Mouse (Mus musculus) small intestine, adult 2 months (tissue): Measurements from ENCODE around the gene C87436.

Experiments used
- CTCF ChIP-seq: fragments of 200-500 bp; IDR thresholded peaks from 2 replicates; pipeline ENCODE4 v1.5.1; 2012; ENCODE audit warnings: low read depth, mild to moderate bottlenecking, control low read depth, inconsistent platforms, low read length, moderate library complexity, mixed read lengths; ENCODE audit not compliant: insufficient replicate concordance, insufficient read length; ENCODE audit errors: extremely low read depth
- POLR2A ChIP-seq: fragments of 200-500 bp; IDR thresholded peaks from 2 replicates; pipeline ENCODE4 v1.6.1; 2012; ENCODE audit warnings: low read depth, mild to moderate bottlenecking, control low read depth, inconsistent platforms, low read length, moderate library complexity

- TF ChIP-seq POLR2A (no peak), CTCF (no peak)
These were observed 43.7 kb downstream of the C87436 start for GRCm38 (mm10) chr6:86481871-86482270.
